Mouse (Mus musculus) heart, adult 9 months (tissue): ENCODE measurements around the gene Ccdc141.
"Not testable (repeated sequence)": the region's sequence is repeated elsewhere in the genome, so short reads cannot be mapped to it uniquely, and the experiment has no call there.

Source experiments
- DNase-seq, 2 experiments: peaks; one replicate each; pipeline ENCODE4 v3.0.0; 2022; ENCODE audit warnings: low spot score in 2 of 2

Ccdc141 gene

DNA sequence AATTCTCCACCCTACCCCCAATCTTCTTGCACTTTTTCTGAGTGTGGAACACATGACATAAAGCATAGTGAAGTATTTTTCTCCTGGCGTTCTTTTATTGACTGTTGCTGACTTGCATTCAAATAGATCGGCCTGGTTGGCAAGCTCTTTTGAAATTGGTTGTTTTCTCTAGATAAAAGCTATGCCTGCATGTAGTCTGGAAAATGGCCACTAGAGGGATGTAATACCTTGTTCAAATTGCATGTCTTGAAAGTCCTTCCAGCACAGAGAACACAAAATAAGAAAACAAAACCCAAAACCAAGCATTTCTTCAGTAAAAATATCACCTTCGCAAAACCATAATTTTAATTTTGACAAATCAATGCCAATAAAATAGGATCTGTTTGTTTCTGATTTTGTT lies 108.6 kb downstream of the Ccdc141 start:
- peak in 1 of 2 experiments; percentile 39 for DNase-seq

DNA sequence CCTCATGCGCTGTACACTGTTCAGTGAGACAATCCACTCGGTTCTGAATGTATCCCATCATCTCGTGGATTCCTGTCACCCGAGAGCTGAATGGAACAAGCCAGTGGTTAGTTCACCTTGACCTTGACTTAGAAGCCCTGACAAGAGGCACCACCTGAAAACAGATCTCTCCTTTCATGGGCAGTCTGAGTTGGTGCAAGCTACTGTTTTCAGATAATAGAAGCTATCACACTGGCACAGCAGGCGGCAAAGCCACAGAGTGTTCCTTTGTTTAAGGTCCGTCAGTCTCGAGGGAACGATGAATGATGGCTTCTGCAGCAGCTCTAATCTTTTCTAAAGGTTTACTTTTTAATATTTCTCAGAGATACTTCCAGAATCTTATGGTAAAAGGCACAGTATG lies 110.8 kb downstream of the Ccdc141 start:
- no peak for DNase-seq

GRCm38 (mm10) chr2:77056367-77056766 lies 114.1 kb downstream of the Ccdc141 start:
- DNase-seq, result no peak

GRCm38 (mm10) chr2:77042912-77043311 lies 127.5 kb downstream of the Ccdc141 start:
- DNase-seq, result peak; percentile 32 to 46

DNA sequence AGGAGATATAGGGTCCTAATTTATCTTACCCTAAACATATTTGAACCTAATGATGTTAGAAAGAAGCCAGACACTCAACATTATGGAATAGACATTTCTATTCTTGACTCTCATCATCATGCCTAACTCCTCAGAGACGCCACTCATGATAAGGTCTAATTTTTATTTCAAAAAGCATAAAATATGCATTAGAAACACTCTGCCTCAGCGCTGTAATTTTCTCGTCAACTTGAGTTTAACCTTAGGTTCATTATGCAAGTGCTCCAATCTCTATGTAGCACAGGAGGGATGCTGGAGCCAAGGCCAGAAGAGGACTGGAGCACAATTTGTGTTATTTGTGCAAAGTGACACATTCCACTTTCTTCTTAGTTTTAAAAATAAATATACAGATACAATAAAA lies 130.8 kb downstream of the Ccdc141 start:
- no peak for DNase-seq

- no peak for DNase-seq
Observed at GRCm38 (mm10) chr2:77039281-77039680, 131.2 kb downstream of the Ccdc141 start.

DNA sequence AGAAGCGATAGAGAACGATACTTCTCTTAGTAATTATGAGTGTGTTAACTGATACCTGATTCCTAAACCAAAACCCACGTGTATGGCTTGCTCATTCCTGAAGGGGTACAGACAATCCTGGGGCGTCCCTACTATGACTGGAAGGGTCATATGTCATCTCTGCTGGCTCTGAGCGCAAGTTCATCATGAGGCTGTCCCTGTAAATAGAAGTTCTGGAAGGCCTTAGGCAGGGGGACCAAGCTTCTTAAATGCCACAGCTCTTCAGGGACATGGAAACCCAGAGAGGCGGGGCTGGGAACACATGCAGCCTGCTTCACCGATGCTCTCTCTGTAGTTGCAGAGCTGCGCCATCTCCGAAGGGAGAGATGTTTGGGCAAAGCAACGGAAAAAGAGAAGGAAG lies 133.2 kb downstream of the Ccdc141 start:
- DNase-seq, result no peak

DNA sequence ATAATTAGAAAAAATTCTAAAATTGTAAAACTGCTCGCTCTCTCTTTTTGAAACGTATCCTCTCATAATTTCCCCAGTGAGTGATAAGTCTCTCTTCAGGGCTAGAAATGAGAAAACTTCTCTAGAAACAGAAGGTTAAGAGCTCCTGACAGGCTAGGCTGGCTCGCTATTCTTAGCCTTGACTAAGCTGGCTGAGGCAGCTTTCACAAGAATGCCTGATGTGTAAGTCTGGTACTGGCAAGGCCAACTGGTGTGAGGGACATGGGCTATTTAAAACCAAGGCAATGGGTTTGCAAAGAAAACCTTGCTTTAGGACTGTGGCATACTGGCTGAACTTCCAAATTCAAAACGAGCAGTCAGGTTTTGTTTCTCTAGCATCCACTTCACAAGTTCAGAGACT lies 136.3 kb downstream of the Ccdc141 start:
- DNase-seq, result peak; percentile 41 to 46

DNA sequence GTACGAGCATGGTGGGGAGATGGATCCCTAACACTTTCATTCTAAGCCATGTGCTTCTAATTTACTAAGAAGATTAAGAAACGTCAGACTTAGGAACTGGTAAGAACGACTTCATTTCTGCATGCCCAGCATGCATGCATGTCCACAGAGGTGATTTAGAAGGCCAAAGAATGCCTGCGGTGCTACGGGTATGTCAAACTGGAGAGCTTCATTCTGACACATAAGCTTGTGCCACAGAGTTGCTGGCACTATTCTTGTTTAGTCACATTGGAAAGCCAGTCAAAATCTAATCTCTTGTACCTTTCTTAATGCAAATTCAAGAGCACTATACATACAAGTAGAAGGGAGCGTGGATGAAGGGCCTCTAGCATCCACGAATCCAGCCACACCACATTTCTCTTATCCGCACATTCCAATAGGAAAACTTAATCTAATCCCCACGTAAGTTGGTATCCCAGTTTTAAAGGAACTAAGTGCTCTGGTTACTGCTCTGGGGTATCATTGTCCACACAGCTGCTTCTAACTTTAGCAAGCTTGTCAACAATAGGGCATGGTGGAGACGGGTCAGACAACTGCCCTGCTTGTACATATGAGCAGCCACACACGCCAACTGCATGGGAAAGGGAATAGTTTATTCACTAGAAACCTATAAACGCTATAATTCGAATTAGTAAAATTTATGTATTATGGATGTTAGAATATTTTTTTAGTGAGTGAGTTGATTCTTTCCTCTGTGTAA lies 136.9 kb downstream of the Ccdc141 start:
- peak in 1 of 2 experiments; percentile 41 for DNase-seq

DNA sequence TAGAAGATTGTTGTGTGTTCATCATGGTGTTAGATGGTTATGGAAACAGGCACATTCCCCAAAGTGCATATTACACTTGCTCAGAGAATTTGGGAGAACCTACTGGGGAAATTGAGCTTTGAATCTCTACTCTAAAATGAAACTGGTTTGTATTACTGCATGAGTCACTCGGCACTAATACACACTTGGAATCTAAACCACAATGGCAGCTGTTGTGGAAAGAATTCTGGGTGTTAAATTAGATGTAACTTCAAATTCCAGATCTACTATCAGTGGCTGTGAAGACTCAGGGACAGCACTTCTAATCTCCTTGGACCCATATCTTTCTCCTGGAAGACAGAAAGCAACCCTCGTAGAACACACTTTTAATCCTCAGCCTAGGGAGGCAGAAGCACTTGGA lies 149.8 kb downstream of the Ccdc141 start:
- no peak for DNase-seq

DNA sequence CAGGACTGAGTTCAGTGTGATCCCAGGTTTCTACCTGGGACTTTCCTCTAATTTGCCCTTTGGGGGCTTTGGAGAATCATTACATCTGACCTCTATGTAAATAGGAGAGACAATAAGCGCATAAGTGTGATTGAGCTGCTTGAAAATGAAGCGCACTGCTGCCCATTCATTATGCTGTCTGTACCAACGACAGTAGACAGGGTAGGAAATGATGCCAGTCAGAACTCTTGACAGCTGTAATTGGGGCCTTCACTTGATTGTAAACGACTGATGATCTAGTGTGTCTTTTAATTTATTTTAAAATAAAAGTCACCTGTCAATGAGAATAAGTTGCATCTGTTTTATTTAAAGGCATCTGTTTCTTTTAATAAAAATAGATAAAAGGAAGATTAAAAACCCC lies 152.7 kb downstream of the Ccdc141 start:
- DNase-seq, result no peak

DNA sequence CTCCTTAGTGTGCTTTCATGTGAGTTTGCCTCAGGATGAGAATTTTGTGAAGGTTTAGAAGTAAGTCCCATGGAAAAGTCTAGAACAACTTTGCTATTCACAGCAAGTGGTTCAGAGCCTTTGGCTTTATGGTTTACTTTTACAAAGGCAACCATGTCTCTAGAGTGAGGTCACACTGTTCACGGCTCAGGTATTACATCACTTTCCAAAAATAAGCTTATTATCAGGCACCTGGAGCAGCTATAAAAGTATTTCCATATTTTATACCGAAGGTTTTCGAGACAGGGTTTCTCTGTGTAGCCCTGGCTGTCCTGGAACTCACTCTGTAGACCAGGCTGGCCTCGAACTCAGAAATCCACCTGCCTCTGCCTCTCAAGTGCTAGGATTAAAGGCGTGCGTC lies 157.0 kb downstream of the Ccdc141 start:
- DNase-seq, result not testable (repeated sequence)

GRCm38 (mm10) chr2:77011981-77012380 lies 158.5 kb downstream of the Ccdc141 start:
- DNase-seq, result peak; percentile 23 to 32

DNA sequence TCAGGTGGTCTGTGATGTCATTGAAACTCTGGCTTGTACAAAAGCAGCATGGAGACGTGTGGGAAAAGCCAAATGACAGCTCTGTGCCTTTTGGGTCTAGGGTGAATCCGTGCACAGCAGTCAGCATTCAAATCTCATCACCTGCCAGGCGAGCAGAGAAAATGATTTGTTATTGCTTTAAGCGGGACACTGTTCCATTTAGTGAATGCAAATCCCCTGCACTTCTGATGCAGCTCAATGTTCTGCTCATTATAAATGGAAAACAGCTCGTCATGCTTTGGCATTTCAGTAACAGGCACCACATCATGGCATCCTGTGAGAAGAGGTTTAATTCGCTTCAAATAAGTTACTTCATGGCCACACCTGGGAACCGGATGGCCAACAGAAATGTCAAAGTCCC lies 163.4 kb downstream of the Ccdc141 start:
- no peak for DNase-seq

DNA sequence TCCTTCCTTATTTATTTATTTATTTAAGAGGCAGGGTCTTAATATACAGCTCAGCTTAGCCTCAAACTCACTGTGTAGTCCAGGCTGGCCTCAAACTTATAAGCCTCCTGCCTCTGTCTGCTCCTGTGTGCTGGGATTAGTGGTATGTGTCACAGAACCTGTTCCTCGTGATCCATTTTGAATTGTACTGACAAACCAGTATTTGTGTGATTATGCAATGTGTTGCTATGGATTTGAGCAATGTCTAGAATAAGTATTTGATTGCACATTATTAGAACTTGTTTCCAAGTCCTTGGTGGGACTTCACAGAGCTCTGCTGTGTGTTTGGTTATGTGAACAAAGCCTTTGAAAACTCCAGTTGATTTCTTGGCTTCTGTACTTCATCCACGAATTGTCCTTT lies 167.3 kb downstream of the Ccdc141 start:
- DNase-seq, result no peak

GRCm38 (mm10) chr2:76998351-76998750 lies 172.1 kb downstream of the Ccdc141 start:
- peak; percentile 74 to 78 for DNase-seq

DNA sequence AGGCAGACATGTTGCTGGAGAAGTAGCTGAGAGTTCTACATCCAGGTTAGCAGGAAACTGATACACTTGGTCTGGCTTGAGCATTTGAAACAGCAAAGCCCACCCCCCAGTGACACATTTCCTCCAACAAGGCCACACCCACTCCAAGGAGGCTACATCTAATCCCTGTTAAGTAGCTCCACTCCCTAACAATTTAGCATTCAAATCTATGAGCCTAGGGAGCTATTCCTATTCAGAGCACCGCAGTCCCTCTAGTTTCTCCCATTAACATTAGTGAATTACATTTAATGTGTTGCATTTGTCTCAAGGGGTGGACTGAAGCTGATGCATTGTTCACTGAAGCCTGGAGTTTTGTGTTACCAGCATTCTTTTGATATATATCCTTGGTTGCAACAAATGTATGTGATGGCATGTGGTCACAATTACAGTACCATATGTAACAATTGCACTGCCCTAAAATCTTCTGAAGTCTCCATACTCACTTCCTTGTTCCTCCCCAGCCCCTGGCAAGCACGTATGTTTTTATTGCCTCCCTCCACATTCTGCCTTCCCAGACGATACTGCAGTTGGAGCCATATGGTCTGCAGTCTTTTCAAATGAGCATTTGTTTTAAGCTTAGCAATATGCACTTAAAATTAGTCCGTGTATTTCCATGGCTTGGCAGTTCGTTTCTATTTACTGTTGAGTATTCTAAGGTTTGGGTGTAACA lies 177.8 kb downstream of the Ccdc141 start:
- DNase-seq, result no peak

DNA sequence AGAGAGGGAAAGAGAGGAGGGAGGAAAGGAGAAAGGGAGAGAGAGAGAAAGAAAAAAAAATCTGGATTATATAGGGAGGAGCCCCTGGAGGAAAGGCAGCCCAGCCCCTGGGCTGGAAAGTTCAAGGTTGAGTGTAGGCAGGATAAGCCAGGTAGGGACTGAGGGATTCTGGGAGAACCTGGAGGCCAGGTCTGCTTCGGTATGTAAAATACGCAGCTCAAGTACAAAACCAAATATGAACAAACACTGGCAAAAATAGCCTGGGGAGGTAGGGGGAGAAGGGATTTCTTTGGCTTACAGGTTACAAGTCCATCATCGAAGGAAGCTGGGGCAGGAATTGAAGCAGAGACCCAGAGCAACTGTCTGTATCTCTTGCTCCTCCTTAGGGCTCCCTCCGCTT lies 183.1 kb downstream of the Ccdc141 start:
- no peak for DNase-seq

DNA sequence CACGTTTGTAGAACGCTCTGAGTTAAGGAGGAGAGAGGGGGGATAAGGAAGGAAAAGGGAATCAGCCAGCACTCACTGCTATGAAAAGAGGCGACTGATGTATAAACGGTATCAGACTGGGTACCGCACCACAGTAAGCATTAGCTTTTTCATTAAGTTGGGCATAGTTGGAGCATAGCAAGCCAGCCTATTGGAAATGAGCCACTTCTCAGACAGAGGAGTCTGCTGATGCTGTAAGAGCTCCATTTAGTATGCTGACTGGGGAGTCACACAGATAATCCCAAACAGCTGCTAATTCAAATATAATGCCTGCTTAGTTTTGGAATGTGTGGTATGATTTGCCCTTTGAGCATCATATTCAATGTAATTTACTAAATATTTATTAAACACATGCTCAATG lies 186.1 kb downstream of the Ccdc141 start:
- no peak for DNase-seq

DNA sequence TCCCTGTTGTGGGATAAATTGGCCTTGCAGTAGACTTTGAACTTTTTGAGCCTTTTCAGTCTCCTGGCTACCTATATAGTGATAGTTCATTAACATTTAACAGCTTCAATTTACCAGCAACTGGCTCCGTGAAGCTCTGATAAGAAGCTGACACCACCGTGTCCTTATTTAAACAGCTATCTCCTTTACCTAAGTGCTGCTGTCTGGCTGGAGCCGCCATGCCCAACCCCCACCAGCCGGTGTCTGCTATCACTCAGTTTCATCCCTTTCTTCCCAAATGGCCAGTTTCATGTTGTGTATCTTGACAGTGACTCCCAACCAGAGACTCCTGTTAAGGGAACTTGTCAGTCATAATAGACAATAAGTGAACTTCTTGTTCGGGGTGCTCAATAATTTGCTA lies 186.8 kb downstream of the Ccdc141 start:
- no peak for DNase-seq

- DNase-seq, result peak; percentile 73 to 81
Observed at GRCm38 (mm10) chr2:76982391-76983145, 187.9 kb downstream of the Ccdc141 start, which contains the start of gene Ttn. Ttn (minus strand) TSS chr2:76982547.

DNA sequence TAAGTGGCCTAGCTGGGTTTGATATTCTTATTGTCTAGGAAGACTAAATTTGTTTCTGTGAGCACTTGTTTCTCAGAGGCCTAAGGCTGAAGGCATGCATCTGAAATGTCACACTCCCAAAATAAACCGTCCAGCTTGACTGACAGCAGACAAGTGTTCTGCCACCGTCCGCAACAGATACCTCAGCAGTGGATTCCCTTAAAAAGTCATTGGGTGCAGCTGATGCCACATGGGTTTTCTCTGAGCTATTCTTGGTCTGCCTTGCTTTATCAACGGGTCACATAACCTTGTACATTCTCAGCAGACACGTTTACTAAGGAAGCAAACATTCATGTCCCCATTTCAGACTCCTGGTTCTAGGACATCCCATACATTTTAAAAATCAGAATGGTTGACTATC lies 188.7 kb downstream of the Ccdc141 start:
- DNase-seq, result peak; percentile 66 to 68

DNA sequence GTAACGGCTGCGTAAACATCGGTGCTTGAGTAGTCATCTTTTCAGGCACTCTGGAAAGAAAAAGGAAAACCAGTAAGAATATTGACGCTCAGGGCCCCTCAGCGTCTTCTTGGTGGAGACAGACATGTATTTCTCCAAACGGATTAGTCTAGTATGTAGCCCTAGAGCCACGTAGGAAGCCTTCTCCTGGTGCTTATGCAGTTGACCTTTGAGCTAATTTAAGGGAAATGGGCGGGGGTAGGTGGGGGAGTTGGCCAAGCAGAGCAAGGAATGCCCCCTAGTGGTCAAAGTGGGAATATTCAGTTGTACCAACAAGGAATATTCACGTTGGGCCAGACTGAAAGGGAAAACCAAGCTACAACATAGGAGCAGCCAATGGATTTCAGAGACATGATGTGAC lies 190.3 kb downstream of the Ccdc141 start:
- DNase-seq, result peak; percentile 47 to 73
